Mouse (Mus musculus) urinary bladder, adult 18-20 months (tissue): ENCODE results near the gene Dnajc14.
"Not testable (repeated sequence)": the region's sequence is repeated elsewhere in the genome, so short reads cannot be mapped to it uniquely, and the experiment has no call there.

ENCODE experiments used
- DNase-seq, 2 experiments: peaks; one replicate each; pipeline ENCODE4 v3.0.0; 2022; ENCODE audit warnings: low spot score in 2 of 2, mixed read lengths in 2 of 2

Dnajc14 gene

DNA sequence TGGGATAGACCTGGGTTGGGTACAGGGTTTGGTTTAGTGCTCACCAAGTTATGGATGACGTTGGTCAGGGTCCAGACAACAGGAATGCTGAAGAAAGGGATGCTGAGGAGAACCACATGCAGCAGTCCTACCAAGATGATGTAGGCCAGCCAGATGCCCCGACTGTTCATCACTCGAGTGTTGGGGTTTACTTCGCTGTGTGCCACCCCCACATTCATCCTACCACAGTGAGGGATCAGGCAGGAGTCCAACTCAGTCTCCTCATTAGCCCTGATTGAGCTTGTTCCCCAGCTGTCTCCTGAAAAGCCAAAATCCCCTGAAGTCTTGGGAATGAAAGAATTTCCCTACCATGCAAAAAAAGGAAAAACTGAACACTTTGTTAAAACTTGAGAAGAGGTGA is 16.4 kb downstream of the Dnajc14 start:
- DNase-seq: no peak

- DNase-seq: peak; percentile 97 to 99
These were observed 17.6 kb downstream of the Dnajc14 start, which contains the start of gene Ormdl2 for GRCm38 (mm10) chr10:128821358-128822056. TSS of gene Ormdl2 (minus strand) at chr10:128821645.

DNA sequence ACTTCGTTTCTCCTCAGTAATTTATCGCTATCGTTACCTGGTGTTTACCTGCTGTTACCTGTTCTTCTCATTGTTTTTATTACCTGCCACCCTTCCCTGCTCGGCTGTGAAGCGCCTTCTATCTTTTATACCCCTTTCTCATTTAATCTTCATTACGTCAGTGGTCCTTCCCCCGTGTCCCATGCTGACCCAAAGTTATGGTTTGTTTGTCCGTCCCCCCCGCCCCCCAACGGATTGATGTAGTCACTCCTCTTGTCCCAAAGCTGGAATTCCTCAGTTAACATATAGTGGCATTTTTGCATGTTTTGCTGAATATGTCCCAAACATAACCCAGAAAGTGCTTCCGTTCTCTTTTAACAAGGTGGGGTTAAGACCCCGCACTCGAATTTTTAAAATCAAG is 18.3 kb downstream of the Dnajc14 start:
- DNase-seq: no peak

DNA sequence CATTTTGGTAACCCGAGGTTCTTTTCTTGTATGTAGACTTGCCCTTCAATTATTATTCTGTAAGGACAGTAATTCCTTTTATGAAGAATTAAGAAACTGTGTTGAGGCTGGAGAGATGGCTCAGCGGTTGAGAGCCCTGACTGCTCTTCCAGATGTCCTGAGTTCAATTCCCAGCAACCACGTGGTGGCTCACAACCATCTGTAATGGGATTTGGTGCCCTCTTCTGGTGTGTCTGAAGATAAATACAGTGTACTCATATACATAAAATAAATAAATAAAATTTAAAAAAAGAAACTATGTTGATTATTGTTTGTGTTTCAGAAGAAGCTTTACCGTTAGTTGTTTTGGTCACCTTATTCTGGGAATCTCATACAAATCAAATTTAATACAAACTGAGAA is 19.2 kb downstream of the Dnajc14 start:
- not testable (repeated sequence) for DNase-seq

GRCm38 (mm10) chr10:128823821-128824220 is 20.0 kb downstream of the Dnajc14 start:
- DNase-seq: no peak

DNA sequence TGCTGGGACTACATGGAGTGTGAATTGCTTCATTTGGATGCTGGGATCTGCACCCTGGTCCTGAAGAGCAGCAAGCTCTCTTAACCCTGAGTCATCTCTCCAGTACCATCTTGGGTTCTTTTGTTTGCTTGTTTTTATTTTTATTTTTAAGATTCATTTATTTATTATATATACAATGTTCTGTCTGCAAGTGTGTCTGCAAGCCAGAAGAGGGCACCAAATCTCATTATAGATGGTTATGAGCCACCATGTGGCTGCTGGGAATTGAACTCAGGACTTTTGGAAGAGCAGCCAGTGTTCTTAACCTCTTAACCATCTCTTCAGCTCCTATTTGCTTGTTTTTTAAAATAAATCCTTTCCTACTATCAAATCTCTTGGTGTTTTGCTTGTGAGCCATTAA is 33.5 kb downstream of the Dnajc14 start:
- DNase-seq: no peak

GRCm38 (mm10) chr10:128839434-128839833 is 35.6 kb downstream of the Dnajc14 start:
- DNase-seq: no peak

DNA sequence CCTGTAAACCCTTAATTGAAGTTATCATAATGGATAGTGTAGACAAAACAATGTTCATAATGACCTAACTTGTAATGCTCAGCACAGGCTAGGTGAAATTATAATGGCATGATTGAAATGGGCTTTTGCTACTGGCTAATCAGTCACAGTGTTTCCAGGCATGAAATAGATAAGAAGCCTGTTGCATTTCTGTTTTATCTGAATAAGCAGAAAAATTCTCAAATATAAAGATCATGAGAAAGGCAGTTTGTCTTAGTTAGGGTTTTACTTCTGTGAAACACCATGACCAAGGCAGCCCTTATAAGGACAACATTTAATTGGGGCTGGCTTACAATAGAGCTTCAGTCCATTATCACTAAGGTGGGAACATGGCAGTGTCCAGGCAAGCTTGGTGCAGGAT is 36.8 kb downstream of the Dnajc14 start:
- DNase-seq: no peak

DNA sequence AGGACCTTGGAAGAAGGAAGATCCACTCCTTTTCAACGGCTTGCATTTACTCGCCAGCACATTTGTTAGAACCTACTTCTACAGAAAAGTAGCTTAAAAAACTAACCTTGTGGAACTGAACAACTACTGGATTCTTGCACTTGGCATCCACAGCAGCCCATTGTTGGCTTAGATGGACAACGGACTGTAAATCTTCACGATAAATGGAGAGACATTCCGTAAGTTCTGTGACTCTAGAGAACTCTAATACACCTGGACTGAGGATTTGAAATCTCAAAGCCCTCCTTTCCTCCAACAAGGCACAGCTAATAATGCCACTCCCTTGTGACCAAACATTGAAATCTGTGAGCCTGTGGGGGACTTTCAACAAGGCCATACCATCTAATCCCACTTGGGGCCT is 39.4 kb downstream of the Dnajc14 start:
- no peak for DNase-seq

DNA sequence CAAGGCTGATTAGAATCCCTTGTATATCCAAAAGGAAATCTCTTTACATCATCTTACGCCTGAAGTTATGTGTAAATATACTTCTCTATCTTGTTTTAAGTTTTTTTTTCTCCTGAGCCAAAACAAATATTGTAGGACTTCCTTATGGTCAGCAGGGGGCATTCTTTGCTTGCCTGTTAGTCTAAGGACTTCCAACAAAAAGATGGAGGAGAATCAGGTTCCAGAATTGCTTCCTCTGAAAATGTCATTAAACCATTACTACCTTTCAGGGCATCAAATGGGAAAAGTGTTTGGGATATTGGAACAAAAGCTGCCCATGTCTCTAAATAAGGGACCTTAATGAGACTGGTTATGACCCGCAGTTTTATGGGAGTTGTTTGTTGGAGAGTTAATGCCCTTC is 41.7 kb downstream of the Dnajc14 start:
- DNase-seq: no peak

DNA sequence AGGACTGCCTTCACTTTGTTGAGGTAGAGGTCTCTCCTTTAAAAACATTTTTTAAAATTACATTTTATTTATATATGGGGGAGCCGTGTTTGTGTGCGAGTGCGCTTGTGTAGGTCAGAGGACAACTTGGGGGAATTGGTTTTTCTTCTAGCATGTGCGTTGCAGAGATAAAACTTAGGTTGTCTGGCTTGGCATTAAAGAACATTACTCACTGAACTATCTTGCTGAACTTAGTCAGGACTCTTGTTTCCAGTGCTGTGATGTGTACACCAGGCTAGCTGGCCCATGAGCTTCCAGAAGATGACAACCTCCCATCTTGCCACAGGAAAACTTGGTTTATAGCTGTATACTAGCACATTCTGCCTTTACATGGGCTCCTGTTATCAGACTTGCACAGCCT is 42.8 kb downstream of the Dnajc14 start:
- DNase-seq: no peak

GRCm38 (mm10) chr10:128848426-128848825 is 44.6 kb downstream of the Dnajc14 start:
- DNase-seq: no peak

DNA sequence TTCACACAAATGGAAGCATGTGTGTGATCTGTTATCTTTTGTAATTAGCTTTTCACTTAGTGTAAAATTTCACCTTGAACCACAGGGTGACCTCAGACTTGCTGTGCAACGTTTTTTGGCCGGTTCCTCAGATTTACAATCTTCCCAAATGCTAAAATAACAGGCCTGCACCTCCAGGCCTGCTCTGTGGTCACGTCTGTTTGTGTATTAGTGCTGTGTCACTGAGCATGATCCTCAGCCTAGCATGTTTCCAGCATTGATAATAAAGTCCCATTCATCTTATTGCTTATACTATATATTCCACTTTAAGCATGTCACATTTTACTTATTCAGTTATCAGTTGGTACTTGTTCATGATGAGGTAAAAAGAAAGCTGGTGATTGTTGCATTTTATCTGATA is 46.5 kb downstream of the Dnajc14 start:
- DNase-seq: no peak

DNA sequence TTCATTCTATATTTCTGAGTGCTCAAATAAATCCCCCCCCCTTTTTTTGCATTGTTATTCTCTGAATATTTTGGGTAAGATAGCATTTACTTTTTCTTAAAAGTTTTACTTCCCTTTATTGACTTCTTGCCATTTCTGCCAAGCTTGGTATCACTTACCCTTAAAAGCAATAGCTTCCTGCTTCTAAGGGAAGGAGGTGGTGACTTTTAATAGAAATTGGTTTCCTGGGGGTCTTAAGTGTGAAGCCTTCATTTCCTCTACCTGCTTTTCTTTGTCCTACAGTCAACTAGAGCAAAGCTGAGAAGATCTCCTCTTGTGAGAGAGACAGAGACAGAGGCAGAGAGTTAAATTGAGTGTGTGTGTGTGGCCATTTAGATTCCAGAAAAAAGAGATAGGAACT is 57.3 kb downstream of the Dnajc14 start:
- DNase-seq: no peak

DNA sequence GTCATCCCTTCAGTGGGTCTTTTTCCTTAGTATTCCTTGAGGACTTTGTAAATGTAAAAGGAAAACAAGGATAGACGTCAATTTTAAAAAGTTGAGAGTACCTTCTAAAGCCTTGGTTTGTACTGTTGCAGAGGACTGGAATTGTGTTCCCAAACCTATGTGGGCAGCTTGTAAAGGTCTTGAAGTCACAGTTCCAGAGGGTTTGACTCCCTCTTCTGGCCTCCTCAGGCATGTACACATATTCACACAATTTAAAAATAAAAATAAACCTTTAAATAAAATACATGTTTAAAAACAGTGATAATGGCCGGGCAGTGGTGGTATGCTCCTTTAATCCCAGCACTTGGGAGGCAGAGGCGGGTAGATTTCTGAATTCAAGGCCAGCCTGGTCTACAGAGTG is 62.2 kb downstream of the Dnajc14 start:
- DNase-seq: no peak

- DNase-seq: no peak
These were observed 62.7 kb downstream of the Dnajc14 start for GRCm38 (mm10) chr10:128866518-128866917.
